Mouse (Mus musculus) heart, embryonic 16.5 days (tissue): ENCODE measurements around the gene Timm10. TPM values are rescaled to one million over a fixed set of nuclear protein-coding genes. Genes with fewer than 3 reads are reported as not detected.

ENCODE experiments used
- ATAC-seq: fragments of 200-750 bp; cut with Nextera tagmentation; replicated peaks from 2 replicates; pipeline ENCODE4 v1.8.0; 2017; ENCODE audit warnings: moderate number of reproducible peaks; ENCODE audit not compliant: insufficient read depth, low FRiP score; ENCODE audit errors: extremely low read depth
- H3K27ac ChIP-seq: fragments of 300-500 bp; sonication (generic); 2 replicates; pipeline ENCODE4 v1.5.1; 2014; ENCODE audit warnings: mild to moderate bottlenecking, low read length, control low read depth, moderate library complexity
- H3K27me3 ChIP-seq: fragments of 300-500 bp; sonication (generic); 2 replicates; pipeline ENCODE4 v1.6.1; 2014; ENCODE audit warnings: low read length, mixed read lengths; ENCODE audit not compliant: control insufficient read depth, insufficient read depth
- H3K36me3 ChIP-seq: fragments of 300-500 bp; sonication (generic); 2 replicates; pipeline ENCODE4 v1.6.1; 2014; ENCODE audit not compliant: control insufficient read depth, insufficient read depth
- H3K4me1 ChIP-seq: fragments of 300-500 bp; sonication (generic); 2 replicates; pipeline ENCODE4 v1.6.1; 2014; ENCODE audit warnings: low read length, mixed read lengths; ENCODE audit not compliant: control insufficient read depth, insufficient read depth
- H3K4me2 ChIP-seq: fragments of 300-500 bp; sonication (generic); 2 replicates; pipeline ENCODE4 v1.6.1; 2014; ENCODE audit warnings: low read depth, mild to moderate bottlenecking, control low read depth, low read length
- H3K4me3 ChIP-seq: fragments of 300-500 bp; sonication (generic); 2 replicates; pipeline ENCODE4 v1.5.1; 2014; ENCODE audit warnings: mild to moderate bottlenecking, control low read depth, low read length
- H3K9ac ChIP-seq: fragments of 300-500 bp; sonication (generic); 2 replicates; pipeline ENCODE4 v1.6.1; 2014; ENCODE audit warnings: low read length, control low read depth
- H3K9me3 ChIP-seq: fragments of 300-500 bp; sonication (generic); replicated peaks from 2 replicates; pipeline ENCODE4 v1.6.1; 2016; ENCODE audit warnings: low read length; ENCODE audit not compliant: control insufficient read depth
- WGBS: fragments of 180-500 bp; shearing (Covaris S2); extraction: QIAGEN DNeasy Blood & Tissue Kit; methylation state at CpG from one replicate; pipeline ENCODE4 v1.1.7; 2014; 5-methylcytosine and 5-hydroxymethylcytosine counted together
- polyA plus RNA-seq: library from polyadenylated mRNA; unstranded; fragments of >200 nt; fragmentation: Nextera tagmentation; extraction: Ambion mirVana; gene quantifications from 2 replicates; pipeline ENCODE4 v1.2.1, GENCODE M21; 2015

Gene Timm10
- polyA plus RNA-seq, 1 experiment from 2014 or later, result 92.9 TPM

DNA sequence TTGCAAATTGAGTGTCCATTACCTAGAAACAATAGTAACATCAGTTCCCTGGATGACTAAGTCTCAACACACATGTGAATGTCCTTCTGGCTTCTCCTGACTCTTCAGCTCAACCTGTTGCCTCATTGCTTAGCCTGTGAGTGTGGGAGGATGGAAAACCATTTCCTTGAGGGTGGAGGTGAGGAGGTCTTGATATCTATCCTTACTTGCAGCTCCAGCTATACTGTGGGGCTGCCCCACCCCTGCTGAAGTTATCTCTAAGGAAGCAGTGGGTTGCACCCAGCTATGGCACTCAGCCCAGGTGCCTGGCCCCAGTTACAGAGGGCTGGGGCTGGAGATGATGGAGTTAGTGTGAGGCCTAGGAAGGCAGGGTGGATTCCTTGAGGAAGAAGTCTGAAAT lies 15.1 kb downstream of the Timm10 start:
- Histone ChIP-seq H3K36me3 (no peaks in the 10 kb centered on the region), H3K9me3 (no peaks in the 10 kb centered on the region), H3K4me2 (peak overlapping the region; percentile 99), H3K27me3 (peaks cover 5% of the 10 kb centered on the region; the same call in 1 of the 2 replicates), H3K4me1 (peaks cover 37% of the 10 kb centered on the region), H3K4me3 (no peak overlapping the region), H3K27ac (no peak overlapping the region), H3K9ac (no peak overlapping the region)
- no peak for ATAC-seq

DNA sequence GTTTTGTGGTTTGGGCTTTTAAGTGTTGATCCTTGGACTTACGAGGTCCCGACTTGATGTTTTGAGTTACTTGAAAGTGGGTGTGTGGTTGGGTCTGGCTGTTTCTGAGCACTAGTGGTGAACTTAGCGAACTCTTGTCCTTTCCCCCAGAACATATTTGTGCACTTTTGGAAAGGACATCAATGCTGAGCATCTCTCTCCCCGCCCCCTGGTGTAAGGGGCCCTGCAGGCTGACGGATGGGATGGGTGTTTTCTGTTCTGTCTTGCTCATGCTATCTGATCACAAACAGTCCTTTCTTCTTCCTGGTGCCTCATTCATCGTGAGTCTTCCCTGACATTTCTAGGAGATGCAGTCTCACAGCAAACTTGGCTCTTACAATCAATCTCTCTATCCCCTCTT lies 16.9 kb downstream of the Timm10 start:
- H3K9ac ChIP-seq, result no peak overlapping the region
- H3K4me1 ChIP-seq, result peaks cover 32% of the 10 kb centered on the region
- ATAC-seq, result no peak
- no peak overlapping the region for H3K4me2 ChIP-seq
- no peaks in the 10 kb centered on the region for H3K36me3 ChIP-seq
- H3K4me3 ChIP-seq, result no peak overlapping the region
- WGBS, result 75% methylated on average over 6 of the region's 6 CpGs
- H3K9me3 ChIP-seq, result no peaks in the 10 kb centered on the region
- peaks cover under 1% of the 10 kb centered on the region; the same call in 1 of the 2 replicates for H3K27me3 ChIP-seq
- H3K27ac ChIP-seq, result no peak overlapping the region

DNA sequence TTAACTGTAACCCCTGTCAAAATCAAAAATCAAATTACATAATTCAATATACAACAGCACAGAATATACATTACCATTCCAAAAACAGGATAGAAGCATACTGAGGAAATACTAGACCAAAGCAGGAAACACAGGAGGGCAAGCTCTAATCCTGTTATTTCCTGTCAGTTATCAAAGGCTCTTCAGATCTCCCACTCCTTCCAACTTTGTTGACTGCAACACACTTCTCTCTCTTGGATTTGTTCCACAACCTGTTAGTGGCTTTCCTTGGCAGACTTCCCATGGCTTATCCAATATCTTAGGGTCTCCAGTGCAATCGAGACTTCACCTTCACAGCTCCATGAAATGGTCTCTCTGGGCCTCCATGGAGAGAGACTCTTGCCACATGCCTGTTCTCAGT lies 18.4 kb downstream of the Timm10 start:
- no peak for ATAC-seq
- H3K4me3 ChIP-seq, result no peak overlapping the region
- no peaks in the 10 kb centered on the region for H3K36me3 ChIP-seq
- WGBS, result 24% methylated on average over 1 of the region's 1 CpGs
- H3K9me3 ChIP-seq, result no peaks in the 10 kb centered on the region
- no peak overlapping the region for H3K27ac ChIP-seq
- no peak overlapping the region for H3K9ac ChIP-seq
- no peaks in the 10 kb centered on the region for H3K27me3 ChIP-seq
- H3K4me1 ChIP-seq, result peaks cover 30% of the 10 kb centered on the region
- H3K4me2 ChIP-seq, result no peak overlapping the region

DNA sequence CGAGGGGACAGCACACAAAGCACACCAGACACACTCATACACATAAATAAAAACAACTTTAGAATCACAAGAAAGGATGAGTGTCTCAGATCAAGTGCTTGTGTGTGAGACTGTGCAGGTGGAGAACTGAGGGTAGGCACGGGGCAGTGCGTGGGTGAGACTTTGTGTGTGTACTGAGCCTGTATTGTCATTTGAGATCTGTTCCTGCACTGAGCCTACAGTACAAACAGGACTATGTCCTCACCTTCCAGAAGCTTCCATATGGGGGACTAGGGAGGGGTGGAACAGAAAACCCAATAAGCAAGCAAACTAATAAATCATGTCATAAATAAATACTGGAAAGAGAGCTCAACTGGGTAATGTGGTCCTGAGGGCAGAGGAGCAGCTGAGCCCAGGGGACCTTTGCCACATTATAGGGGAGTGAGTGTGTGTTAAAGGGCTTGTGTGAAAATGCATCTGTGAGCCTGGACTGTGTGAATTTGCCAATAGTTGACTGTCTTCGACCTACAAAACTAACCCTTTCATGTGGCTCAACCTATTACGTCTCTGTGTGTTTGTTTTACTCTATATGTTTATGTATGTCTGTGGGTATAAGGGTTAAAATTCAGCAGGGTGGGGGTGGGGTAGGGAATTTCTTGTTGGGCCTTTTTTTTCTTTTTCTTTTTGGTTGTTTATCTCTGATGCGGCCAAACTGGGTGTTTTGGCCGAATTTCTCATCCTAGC lies 23.8 kb downstream of the Timm10 start:
- Histone ChIP-seq H3K4me3 (peak overlapping the region; percentile 23; the same call in 1 of the 2 replicates), H3K9ac (no peak overlapping the region), H3K4me1 (peaks cover 10% of the 10 kb centered on the region), H3K4me2 (peak overlapping the region; percentile 55), H3K36me3 (peaks cover 4% of the 10 kb centered on the region; the same call in 1 of the 2 replicates), H3K27me3 (no peaks in the 10 kb centered on the region), H3K9me3 (no peaks in the 10 kb centered on the region), H3K27ac (no peak overlapping the region)
- 60% methylated on average over 7 of the region's 7 CpGs for WGBS
- no peak for ATAC-seq

DNA sequence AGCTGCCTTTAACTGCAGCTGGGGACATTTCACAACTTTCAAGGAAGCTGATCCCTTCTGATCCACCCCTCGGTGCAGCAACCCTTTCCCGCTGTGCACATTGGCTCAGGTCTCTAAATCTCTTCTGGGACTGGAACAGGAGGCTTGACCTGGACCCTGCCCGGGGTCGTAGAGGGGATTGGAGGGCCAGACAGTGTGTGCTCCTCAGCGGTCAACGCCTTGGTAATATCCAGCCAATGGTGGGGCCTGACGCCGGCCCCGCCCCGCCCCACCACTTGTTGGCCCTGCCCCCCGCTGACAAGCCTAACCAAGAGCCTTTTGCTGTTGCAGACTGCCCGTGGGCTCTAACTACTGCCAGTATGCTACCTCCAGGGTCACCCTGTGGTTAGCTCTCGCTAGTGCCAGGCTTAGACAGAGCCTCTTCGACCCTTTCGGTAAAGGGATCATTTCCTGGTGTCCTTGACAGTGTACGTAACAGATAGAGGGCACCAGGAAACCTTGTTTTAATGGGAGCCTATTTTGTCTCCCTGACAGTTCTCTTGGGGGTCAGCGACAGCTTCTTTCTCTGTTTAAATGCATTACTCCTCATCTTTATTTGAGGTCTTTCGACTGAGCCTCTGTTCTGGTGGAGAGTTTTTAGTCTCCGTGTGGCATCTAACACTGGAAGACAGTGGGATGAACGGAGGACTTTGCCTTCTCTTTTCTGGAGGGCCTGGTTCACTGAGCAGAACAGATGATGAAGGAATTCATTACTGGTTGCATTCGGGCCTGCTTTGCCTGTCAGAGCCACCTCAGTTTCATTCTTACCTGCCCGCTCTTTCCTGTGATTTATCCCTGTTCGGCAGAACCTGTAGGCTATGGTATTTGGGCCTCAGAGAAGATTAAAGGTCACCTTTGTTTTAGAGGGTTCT lies 24.6 kb downstream of the Timm10 start:
- ATAC-seq, result peak; percentile 67
- peak overlapping the region; percentile 23; the same call in 1 of the 2 replicates for H3K4me3 ChIP-seq
- H3K9me3 ChIP-seq, result no peaks in the 10 kb centered on the region
- H3K4me1 ChIP-seq, result peaks cover 8% of the 10 kb centered on the region
- no peak overlapping the region for H3K9ac ChIP-seq
- WGBS, result 41% methylated on average over 23 of the region's 23 CpGs
- H3K36me3 ChIP-seq, result peaks cover 4% of the 10 kb centered on the region; the same call in 1 of the 2 replicates
- no peaks in the 10 kb centered on the region for H3K27me3 ChIP-seq
- H3K27ac ChIP-seq, result no peak overlapping the region
- H3K4me2 ChIP-seq, result peak overlapping the region; percentile 55

DNA sequence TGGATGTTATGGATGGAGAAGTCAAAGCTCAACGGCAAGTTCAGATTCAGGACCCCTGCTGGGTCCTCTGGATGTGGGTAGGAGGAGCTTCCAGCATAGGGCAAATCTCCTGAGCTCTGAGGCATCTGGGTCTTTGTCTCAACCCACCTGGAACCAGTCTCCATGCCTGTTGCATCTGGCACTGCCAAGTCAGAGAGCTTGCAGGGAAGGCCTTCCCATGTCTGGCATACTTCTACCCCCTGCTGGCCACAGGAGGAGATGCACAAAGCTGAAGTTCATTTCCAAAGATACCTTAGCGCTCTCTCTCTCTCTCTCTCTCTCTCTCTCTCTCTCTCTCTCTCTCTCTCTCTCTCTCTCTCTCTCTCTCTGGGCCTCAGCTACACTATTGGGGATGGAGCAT lies 28.9 kb downstream of the Timm10 start:
- no peaks in the 10 kb centered on the region for H3K9me3 ChIP-seq
- 0 out of 2 replicates have a peak, but pooled peaks have one; percentile 38 for ATAC-seq
- H3K36me3 ChIP-seq, result peaks cover 8% of the 10 kb centered on the region
- H3K27ac ChIP-seq, result no peak overlapping the region
- peaks cover 3% of the 10 kb centered on the region for H3K4me1 ChIP-seq
- WGBS, result 47% methylated on average over 2 of the region's 2 CpGs
- no peak overlapping the region for H3K4me2 ChIP-seq
- no peaks in the 10 kb centered on the region for H3K27me3 ChIP-seq
- no peak overlapping the region for H3K4me3 ChIP-seq
- no peak overlapping the region for H3K9ac ChIP-seq

DNA sequence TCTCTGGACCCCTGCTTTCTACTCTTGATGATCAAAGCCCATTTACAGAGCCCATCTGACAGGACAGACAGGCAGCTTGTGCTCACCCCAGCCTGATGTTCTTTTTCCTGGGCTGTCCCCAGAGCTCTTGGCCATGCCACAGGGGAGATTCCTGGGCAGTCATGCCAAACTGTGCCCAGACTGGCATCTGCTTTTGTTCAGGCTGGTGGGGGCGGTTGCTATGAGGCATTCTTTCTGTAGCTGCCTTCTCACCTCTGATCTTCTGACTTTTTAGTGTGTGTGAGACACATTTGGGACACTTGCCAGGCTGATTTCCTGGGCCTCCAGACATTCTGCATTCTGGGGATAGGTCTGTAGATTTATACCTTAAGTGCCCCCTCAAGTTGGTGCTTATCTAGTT lies 31.8 kb downstream of the Timm10 start:
- no peak overlapping the region for H3K9ac ChIP-seq
- WGBS, result 93% methylated on average over 1 of the region's 1 CpGs
- no peak overlapping the region for H3K4me3 ChIP-seq
- no peaks in the 10 kb centered on the region for H3K27me3 ChIP-seq
- no peaks in the 10 kb centered on the region for H3K4me1 ChIP-seq
- no peak overlapping the region for H3K4me2 ChIP-seq
- no peaks in the 10 kb centered on the region for H3K9me3 ChIP-seq
- no peak overlapping the region for H3K27ac ChIP-seq
- H3K36me3 ChIP-seq, result peaks cover 8% of the 10 kb centered on the region
- ATAC-seq, result no peak

DNA sequence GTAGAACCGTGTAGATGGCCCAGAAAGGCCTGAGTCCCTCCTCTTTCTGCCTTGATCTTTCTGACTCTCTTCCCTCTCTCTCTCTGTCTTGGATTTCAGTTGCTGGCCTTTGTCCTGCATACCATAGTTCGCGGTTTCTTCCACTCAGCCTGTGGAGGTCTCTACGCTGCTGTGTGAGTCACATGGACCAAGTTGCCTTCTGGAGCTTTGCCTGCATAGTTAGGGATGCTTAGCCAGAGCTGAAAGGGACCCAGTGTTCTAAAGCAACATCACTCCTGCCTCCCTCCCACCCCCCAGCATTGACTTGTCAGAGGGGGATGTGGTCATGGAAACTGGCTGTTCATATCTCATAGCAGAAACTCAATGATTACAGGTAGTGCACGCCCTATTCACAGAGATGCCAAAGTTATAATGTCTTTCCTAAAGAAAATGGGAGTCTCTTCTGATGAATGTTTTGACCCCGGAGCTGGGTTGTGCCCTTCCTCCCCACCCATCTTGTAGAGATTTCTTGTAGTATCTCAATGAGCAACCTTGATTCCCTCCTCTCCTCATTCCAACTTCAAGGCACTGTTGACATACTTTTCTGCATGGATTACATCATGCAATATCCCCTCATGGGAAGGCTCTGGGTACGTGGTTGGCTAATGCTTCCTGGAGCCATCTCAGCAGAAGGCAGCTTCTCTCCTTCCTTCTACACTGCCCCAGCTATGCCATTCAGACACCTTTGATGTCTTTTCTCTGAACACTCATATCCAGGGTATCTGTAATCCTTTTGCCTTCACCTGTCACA lies 33.4 kb downstream of the Timm10 start:
- Histone ChIP-seq H3K27me3 (peaks cover 2% of the 10 kb centered on the region), H3K9me3 (no peaks in the 10 kb centered on the region), H3K9ac (no peak overlapping the region), H3K27ac (no peak overlapping the region), H3K4me2 (no peak overlapping the region), H3K4me1 (no peaks in the 10 kb centered on the region), H3K4me3 (no peak overlapping the region), H3K36me3 (peaks cover 8% of the 10 kb centered on the region)
- no peak for ATAC-seq
- WGBS, result 78% methylated on average over 7 of the region's 7 CpGs
